Mouse (Mus musculus) neural tube, embryonic 14.5 days (tissue): ENCODE measurements around the gene Rcan1. TPM values are rescaled to one million over a fixed set of nuclear protein-coding genes. Genes with fewer than 3 reads are reported as not detected.
A peak's percentile ranks its signal among the peaks of the same experiment; 100 is the strongest.

ENCODE experiments used
- ATAC-seq: fragments of 200-750 bp; cut with Nextera tagmentation; 2 replicates; pipeline ENCODE4 v1.8.0; 2017; ENCODE audit warnings: low read depth, mild to moderate bottlenecking, moderate TSS enrichment, moderate library complexity
- H3K27ac ChIP-seq: fragments of 300-500 bp; sonication (generic); 2 replicates; pipeline ENCODE4 v1.5.1; 2014; ENCODE audit warnings: low read depth, mild to moderate bottlenecking, control low read depth, low read length, moderate library complexity, mixed read lengths
- H3K27me3 ChIP-seq: fragments of 300-500 bp; sonication (generic); 2 replicates; pipeline ENCODE4 v1.6.1; 2014; ENCODE audit warnings: low read length; ENCODE audit not compliant: control insufficient read depth, insufficient read depth
- H3K36me3 ChIP-seq: fragments of 300-500 bp; sonication (generic); 2 replicates; pipeline ENCODE4 v1.6.1; 2014; ENCODE audit warnings: low read length, mixed read lengths; ENCODE audit not compliant: control insufficient read depth, insufficient read depth
- H3K4me1 ChIP-seq: fragments of 300-500 bp; sonication (generic); 2 replicates; pipeline ENCODE4 v1.6.1; 2014; ENCODE audit warnings: low read length; ENCODE audit not compliant: control insufficient read depth, insufficient read depth
- H3K4me2 ChIP-seq: fragments of 300-500 bp; sonication (generic); 2 replicates; pipeline ENCODE4 v1.6.1; 2014; ENCODE audit warnings: mild to moderate bottlenecking, low read depth, low read length, control low read depth
- H3K4me3 ChIP-seq: fragments of 300-500 bp; sonication (generic); 2 replicates; pipeline ENCODE4 v1.5.1; 2014; ENCODE audit warnings: low read depth, low read length, control low read depth, mixed read lengths
- H3K9ac ChIP-seq: fragments of 300-500 bp; sonication (generic); replicated peaks from 2 replicates; pipeline ENCODE4 v1.6.1; 2014; ENCODE audit warnings: low read depth, mild to moderate bottlenecking, control low read depth, low read length, mixed read lengths
- H3K9me3 ChIP-seq: fragments of 300-500 bp; sonication (generic); 2 replicates; pipeline ENCODE4 v1.6.1; 2016; ENCODE audit warnings: low read length; ENCODE audit not compliant: control insufficient read depth
- WGBS: fragments of 180-500 bp; shearing (Covaris S2); extraction: QIAGEN DNeasy Blood & Tissue Kit; methylation state at CpG from one replicate; pipeline ENCODE4 v1.1.7; 2014; 5-methylcytosine and 5-hydroxymethylcytosine counted together
- polyA plus RNA-seq: library from polyadenylated mRNA; unstranded; fragments of >200 nt; fragmentation: Nextera tagmentation; extraction: Ambion mirVana; gene quantifications from 2 replicates; pipeline ENCODE4 v1.2.1, GENCODE M21; 2014

Rcan1 gene
- polyA plus RNA-seq, 1 experiment from 2014 or later, result 70.6 TPM

- ATAC-seq, result peak; percentile 31; the same call in 1 of the 2 replicates
- Histone ChIP-seq H3K9ac (no peak overlapping the region), H3K9me3 (no peaks in the 10 kb centered on the region), H3K27ac (no peak overlapping the region), H3K27me3 (no peaks in the 10 kb centered on the region), H3K4me1 (0 out of 2 replicates have a peak, but pooled peaks cover 3% of the 10 kb centered on the region), H3K36me3 (no peaks in the 10 kb centered on the region), H3K4me2 (no peak overlapping the region), H3K4me3 (no peak overlapping the region)
- 38% methylated on average over 13 of the region's 13 CpGs for WGBS
These were observed 124.3 kb downstream of the Rcan1 start for GRCm38 (mm10) chr16:92346297-92346916.

GRCm38 (mm10) chr16:92345177-92345576 is 125.5 kb downstream of the Rcan1 start:
- no peak for ATAC-seq
- Histone ChIP-seq H3K36me3 (no peaks in the 10 kb centered on the region), H3K4me1 (0 out of 2 replicates have a peak, but pooled peaks cover 3% of the 10 kb centered on the region), H3K4me2 (no peak overlapping the region), H3K27ac (no peak overlapping the region), H3K9ac (no peak overlapping the region), H3K27me3 (no peaks in the 10 kb centered on the region), H3K9me3 (no peaks in the 10 kb centered on the region), H3K4me3 (no peak overlapping the region)
- WGBS, result 77% methylated on average over 11 of the region's 11 CpGs

Other genes with a start within 250 kb of the Rcan1 start
- gene Kcne2, start 178.5 kb downstream of the Rcan1 start, polyA plus RNA-seq, result 0.15 and 0.24 TPM in 2 replicates
- gene Smim11, start 169.6 kb downstream of the Rcan1 start, polyA plus RNA-seq, result 58.0 and 62.9 TPM in 2 replicates
- not detected in 2 replicates for gene Fam243, start 149.4 kb downstream of the Rcan1 start, polyA plus RNA-seq
- 0.32 and 0.37 TPM in 2 replicates for gene Kcne1, start 111.4 kb downstream of the Rcan1 start, polyA plus RNA-seq
- gene Clic6, start 14.9 kb upstream of the Rcan1 start, polyA plus RNA-seq, result 0.15 and 0.24 TPM in 2 replicates